Mouse (Mus musculus) Patski (cell line): Measurements from ENCODE around the gene Fam229b. TPM values are rescaled to one million over a fixed set of nuclear protein-coding genes. Genes with fewer than 3 reads are reported as not detected.

Source experiments
- ATAC-seq: fragments of 100-300 bp; one replicate; pipeline ENCODE4 v1.8.0; 2021
- CTCF ChIA-PET: fragments of 350-600 bp; sonication (Branson Sonifier 250); formaldehyde crosslinking; loops from one replicate; lab custom pipeline; 2022; ENCODE audit warnings: inconsistent platforms; lab: Charles Lee
- POLR2A ChIA-PET: fragments of 350-600 bp; sonication (Branson Sonifier 250); formaldehyde crosslinking; loops from one replicate; lab custom pipeline; 2022; ENCODE audit warnings: antibody characterized with exemption, inconsistent platforms; lab: Charles Lee
- DNase-seq: peaks from one replicate; pipeline ENCODE4 v3.0.0-alpha.2; 2011; ENCODE audit warnings: low read depth, low spot score
- H3K27me3 ChIP-seq: fragments of 371-371 bp; one replicate; pipeline ENCODE4 v1.5.1; 2021
- CTCF ChIP-seq: fragments of 100-300 bp; IDR thresholded peaks from one replicate; pipeline ENCODE4 v1.5.1; 2021
- in situ Hi-C: fragments of 300-500 bp; cut with MboI; formaldehyde crosslinking; loops from 3 replicates; pipeline ENCODE4 v1.11.1; 2018; ENCODE audit warnings: low pct_unique_long_range_greater_than_20kb, mixed read lengths
- polyA plus RNA-seq: library from polyadenylated mRNA; unstranded; gene quantifications from one replicate; pipeline ENCODE4 v1.2.3, GENCODE M21; 2021

Fam229b gene
- polyA plus RNA-seq = 26.0 TPM

GRCm38 (mm10) chr10:39133462-39134310 lies at the start of gene Fam229b, which contains the start of gene Tube1:
Fam229b (minus strand) TSS chr10:39133914.
Tube1 (plus strand) TSS chr10:39133976.
- DNase-seq = peak; percentile 74
- TF ChIP-seq CTCF = no peak
- ChIA-PET POLR2A (no interaction called here), CTCF (no interaction called here)
- H3K27me3 ChIP-seq = no peaks in the 10 kb centered on the region
- in situ Hi-C loops = no loop called here
- peak; percentile 83 for ATAC-seq

- in situ Hi-C loops = loop anchor here (10.0 to 25.0 kb wide), 2 partner anchors 188 to 1010 kb away; partner anchors contain the start of gene Fyn
- no peak for DNase-seq
- ATAC-seq = no peak
- ChIA-PET CTCF (no interaction called here), POLR2A (no interaction called here)
- no peaks in the 10 kb centered on the region for H3K27me3 ChIP-seq
- TF ChIP-seq CTCF = no peak
Observed at GRCm38 (mm10) chr10:39176981-39177380, 43.3 kb upstream of the Fam229b start.

- ATAC-seq (no peak), DNase-seq (no peak)
- POLR2A ChIA-PET = no interaction called here
- H3K27me3 ChIP-seq = no peaks in the 10 kb centered on the region
- TF ChIP-seq CTCF = no peak
- CTCF ChIA-PET = interaction anchor here (1.0 to 4.2 kb wide), 5 partner anchors 8 to 346 kb away, joined by 3 to 35 read pairs (median 16); no protein-coding TSS in a partner anchor
- in situ Hi-C loops = loop anchor here (5.0 to 25.0 kb wide), 4 partner anchors 64 to 639 kb away; partner anchors contain the start of gene Fyn
Observed at GRCm38 (mm10) chr10:39173077-39173476, 39.4 kb upstream of the Fam229b start.

GRCm38 (mm10) chr10:39172540-39172931 lies 38.8 kb upstream of the Fam229b start:
- in situ Hi-C loops = loop anchor here (5.0 to 25.0 kb wide), 4 partner anchors 65 to 640 kb away; partner anchors contain the start of gene Fyn
- TF ChIP-seq CTCF = no peak
- CTCF ChIA-PET = interaction anchor here (1.0 to 4.2 kb wide), 5 partner anchors 9 to 347 kb away, joined by 3 to 35 read pairs (median 16); no protein-coding TSS in a partner anchor
- no peaks in the 10 kb centered on the region for H3K27me3 ChIP-seq
- no peak for DNase-seq
- ATAC-seq = no peak
- POLR2A ChIA-PET = no interaction called here

GRCm38 (mm10) chr10:39171603-39172539 lies 38.2 kb upstream of the Fam229b start:
- no peak for ATAC-seq
- ChIA-PET POLR2A (interaction anchor here (0.7 kb wide), 1 partner anchor 351 kb away, joined by 4 read pairs; no protein-coding TSS in a partner anchor), CTCF (interaction anchor here (0.9 to 4.2 kb wide), 15 partner anchors 8 to 559 kb away, joined by 3 to 35 read pairs (median 4); no protein-coding TSS in a partner anchor)
- TF ChIP-seq CTCF = peak; percentile 83
- DNase-seq = no peak
- no peaks in the 10 kb centered on the region for H3K27me3 ChIP-seq
- in situ Hi-C loops = loop anchor here (5.0 to 25.0 kb wide), 4 partner anchors 65 to 640 kb away; partner anchors contain the start of gene Fyn

GRCm38 (mm10) chr10:39171134-39171533 lies 37.4 kb upstream of the Fam229b start:
- ChIA-PET POLR2A (interaction anchor here (0.7 kb wide), 1 partner anchor 351 kb away, joined by 4 read pairs; no protein-coding TSS in a partner anchor), CTCF (interaction anchor here (0.8 to 4.2 kb wide), 25 partner anchors 9 to 646 kb away, joined by 3 to 35 read pairs (median 4); no protein-coding TSS in a partner anchor)
- H3K27me3 ChIP-seq = no peaks in the 10 kb centered on the region
- DNase-seq (no peak), ATAC-seq (peak; percentile 93)
- TF ChIP-seq CTCF = peak; percentile 98
- in situ Hi-C loops = loop anchor here (5.0 to 25.0 kb wide), 4 partner anchors 66 to 641 kb away; partner anchors contain the start of gene Fyn

- in situ Hi-C loops = loop anchor here (5.0 to 25.0 kb wide), 4 partner anchors 67 to 642 kb away; partner anchors contain the start of gene Fyn
- no peak for ATAC-seq
- DNase-seq = no peak
Observed at GRCm38 (mm10) chr10:39170706-39171105, 37.0 kb upstream of the Fam229b start.

GRCm38 (mm10) chr10:39170181-39170580 lies 36.5 kb upstream of the Fam229b start:
- POLR2A ChIA-PET = interaction anchor here (0.5 kb wide), 1 partner anchor 443 kb away, joined by 7 read pairs; the partner anchor contains the start of gene Traf3ip2
- no peak for DNase-seq
- peak; percentile 27 for ATAC-seq

More at GRCm38 (mm10) chr10:39170706-39171105, 37.0 kb upstream of the Fam229b start:
- ChIA-PET CTCF (interaction anchor here (0.7 to 4.2 kb wide), 33 partner anchors 9 to 647 kb away, joined by 3 to 35 read pairs (median 4); no protein-coding TSS in a partner anchor), POLR2A (no interaction called here)
- no peak for TF ChIP-seq CTCF
- peaks cover 2% of the 10 kb centered on the region for H3K27me3 ChIP-seq

GRCm38 (mm10) chr10:39169642-39170041 lies 35.9 kb upstream of the Fam229b start:
- in situ Hi-C loops = loop anchor here (5.0 to 25.0 kb wide), 4 partner anchors 68 to 643 kb away; partner anchors contain the start of gene Fyn
- POLR2A ChIA-PET = interaction anchor here (0.5 kb wide), 1 partner anchor 443 kb away, joined by 7 read pairs; the partner anchor contains the start of gene Traf3ip2
- H3K27me3 ChIP-seq = peaks cover 3% of the 10 kb centered on the region
- ATAC-seq (no peak), DNase-seq (no peak)
- CTCF ChIA-PET = interaction anchor here (0.8 to 4.2 kb wide), 18 partner anchors 10 to 430 kb away, joined by 3 to 35 read pairs (median 4); no protein-coding TSS in a partner anchor
- no peak for TF ChIP-seq CTCF

More at GRCm38 (mm10) chr10:39170181-39170580, 36.5 kb upstream of the Fam229b start:
- H3K27me3 ChIP-seq = peaks cover 3% of the 10 kb centered on the region
- in situ Hi-C loops = loop anchor here (5.0 to 25.0 kb wide), 4 partner anchors 67 to 642 kb away; partner anchors contain the start of gene Fyn
- CTCF ChIA-PET = interaction anchor here (0.7 to 4.2 kb wide), 34 partner anchors 9 to 647 kb away, joined by 3 to 35 read pairs (median 3); no protein-coding TSS in a partner anchor
- peak; percentile 97 for TF ChIP-seq CTCF
